Mouse (Mus musculus) heart, embryonic 11.5 days (tissue): ENCODE data around the gene Pla2g5. TPM values are rescaled to one million over a fixed set of nuclear protein-coding genes. Genes with fewer than 3 reads are reported as not detected.
"Not testable (repeated sequence)": the region's sequence is repeated elsewhere in the genome, so short reads cannot be mapped to it uniquely, and the experiment has no call there.

ENCODE experiments used
- ATAC-seq: fragments of 200-750 bp; cut with Nextera tagmentation; replicated peaks from 2 replicates; pipeline ENCODE4 v1.8.0; 2017; ENCODE audit warnings: moderate library complexity; ENCODE audit not compliant: insufficient number of reproducible peaks, low FRiP score, low TSS enrichment
- H3K27ac ChIP-seq: fragments of 300-500 bp; sonication (generic); 2 replicates; pipeline ENCODE4 v1.5.1; 2014; ENCODE audit warnings: mild to moderate bottlenecking, low read depth, low read length
- H3K27me3 ChIP-seq: fragments of 300-500 bp; sonication (generic); 2 replicates; pipeline ENCODE4 v1.6.1; 2014; ENCODE audit warnings: mild to moderate bottlenecking, low read length, mixed read lengths; ENCODE audit not compliant: control insufficient read depth, insufficient read depth
- H3K36me3 ChIP-seq: fragments of 300-500 bp; sonication (generic); 2 replicates; pipeline ENCODE4 v1.6.1; 2014; ENCODE audit warnings: mild to moderate bottlenecking, low read length, moderate library complexity, mixed read lengths; ENCODE audit not compliant: control insufficient read depth, insufficient read depth
- H3K4me1 ChIP-seq: fragments of 300-500 bp; sonication (generic); 2 replicates; pipeline ENCODE4 v1.6.1; 2014; ENCODE audit warnings: low read length; ENCODE audit not compliant: control insufficient read depth, insufficient read depth
- H3K4me2 ChIP-seq: fragments of 300-500 bp; sonication (generic); 2 replicates; pipeline ENCODE4 v1.6.1; 2014; ENCODE audit warnings: mild to moderate bottlenecking, moderate library complexity
- H3K4me3 ChIP-seq: fragments of 300-500 bp; sonication (generic); 2 replicates; pipeline ENCODE4 v1.5.1; 2014; ENCODE audit warnings: low read depth, low read length
- H3K9ac ChIP-seq: fragments of 300-500 bp; sonication (generic); 2 replicates; pipeline ENCODE4 v1.6.1; 2014; ENCODE audit warnings: mild to moderate bottlenecking, low read depth, low read length, moderate library complexity
- H3K9me3 ChIP-seq: fragments of 300-500 bp; sonication (generic); replicated peaks from 2 replicates; pipeline ENCODE4 v1.6.1; 2016; ENCODE audit warnings: low read length; ENCODE audit not compliant: control insufficient read depth
- WGBS: fragments of 180-500 bp; shearing (Covaris S2); extraction: QIAGEN DNeasy Blood & Tissue Kit; methylation state at CpG from one replicate; pipeline ENCODE4 v1.1.7; 2014; ENCODE audit not compliant: insufficient replicate concordance; 5-methylcytosine and 5-hydroxymethylcytosine counted together
- polyA plus RNA-seq: library from polyadenylated mRNA; unstranded; fragments of >200 nt; fragmentation: Nextera tagmentation; extraction: Ambion mirVana; gene quantifications from 2 replicates; pipeline ENCODE4 v1.2.1, GENCODE M21; 2014

Pla2g5 gene
- 1.1 and 1.9 TPM in 2 replicates for polyA plus RNA-seq

DNA sequence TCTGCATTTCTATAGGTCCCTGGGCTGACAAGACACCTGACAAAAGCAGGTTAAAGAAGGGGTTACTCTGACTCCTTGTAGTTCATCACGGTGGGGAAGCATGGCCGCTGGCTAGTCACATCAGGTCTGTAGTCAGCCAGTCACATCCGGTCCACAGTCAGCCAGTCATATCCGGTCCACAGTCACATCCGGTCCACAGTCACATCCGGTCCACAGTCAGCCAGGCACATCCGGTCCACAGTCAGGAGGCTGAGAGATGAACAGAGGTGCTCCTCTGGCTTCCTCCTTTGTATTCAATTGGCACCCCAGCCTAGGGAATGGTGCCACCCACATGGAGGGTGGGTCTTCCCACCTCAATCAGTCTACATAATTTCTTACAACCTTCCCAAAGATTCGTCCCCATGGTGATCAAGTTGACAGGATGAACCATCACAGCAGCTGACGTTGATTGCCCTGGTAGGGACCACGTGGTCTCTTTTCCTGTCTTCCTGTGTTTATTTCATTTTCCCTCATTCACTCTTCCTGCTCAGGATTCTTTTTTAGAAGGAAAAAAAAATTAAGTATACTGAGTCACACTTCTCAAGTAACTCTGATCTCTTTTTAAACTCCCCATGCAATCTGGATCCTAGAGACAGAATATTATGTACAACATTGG is at the start of gene Pla2g5:
Pla2g5 (minus strand) TSS at position 139 of the 655 bp plus-strand sequence.
- ATAC-seq, result no peak

DNA sequence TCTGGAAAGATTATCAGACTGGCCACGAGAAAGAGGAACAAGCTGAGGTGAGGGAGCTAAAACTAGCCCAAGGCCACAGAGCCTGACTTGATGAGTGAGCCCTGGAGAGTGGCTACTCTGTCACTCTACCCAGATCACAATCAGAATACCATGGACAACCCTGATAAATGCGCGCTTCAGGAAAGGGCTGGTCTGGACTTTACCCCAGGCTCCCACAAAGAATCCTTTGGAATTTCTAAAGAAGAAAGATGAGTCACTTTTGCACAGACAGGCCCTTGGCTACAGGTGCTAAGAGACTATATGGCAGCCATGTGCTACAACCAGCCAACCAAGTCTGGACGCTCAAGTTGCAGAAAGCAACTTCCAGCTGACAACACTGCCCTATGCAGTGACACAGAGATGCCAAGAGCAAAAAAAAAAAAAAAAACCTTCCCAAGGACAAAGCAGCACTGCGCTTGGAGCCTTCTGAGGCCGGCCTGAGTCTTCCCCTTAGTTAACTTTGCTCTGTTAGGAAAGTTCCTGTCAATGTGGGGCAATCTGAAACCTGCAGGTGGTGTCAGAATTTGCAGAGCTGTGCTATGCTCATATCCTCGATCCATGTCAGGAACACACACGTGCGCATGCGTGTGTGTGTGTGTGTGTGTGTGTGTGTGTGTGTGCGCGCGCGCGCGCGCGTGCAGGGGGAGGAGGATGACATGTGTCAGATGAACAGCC is 42.5 kb upstream of the Pla2g5 start:
- Histone ChIP-seq H3K27me3 (no peaks in the 10 kb centered on the region), H3K27ac (no peak overlapping the region), H3K9ac (no peak overlapping the region), H3K4me3 (no peak overlapping the region), H3K4me1 (no peaks in the 10 kb centered on the region), H3K4me2 (no peak overlapping the region), H3K36me3 (peaks cover 3% of the 10 kb centered on the region), H3K9me3 (no peaks in the 10 kb centered on the region)
- no peak for ATAC-seq
- 90% methylated on average over 18 of the region's 18 CpGs for WGBS

More for the DNA sequence above, at the start of gene Pla2g5:
- H3K27ac ChIP-seq, result no peak within 1 kb of the TSS
- no peaks in the 10 kb centered on the region for H3K36me3 ChIP-seq
- H3K9ac ChIP-seq, result no peak within 1 kb of the TSS
- no peak within 1 kb of the TSS for H3K4me2 ChIP-seq
- 61% methylated on average over 10 of the region's 10 CpGs for WGBS
- no peaks in the 10 kb centered on the region for H3K9me3 ChIP-seq
- no peak within 1 kb of the TSS for H3K4me3 ChIP-seq
- 0 out of 2 replicates have a peak, but pooled peaks cover 4% of the 10 kb centered on the region for H3K4me1 ChIP-seq
- peaks cover 5% of the 10 kb centered on the region; the same call in 1 of the 2 replicates for H3K27me3 ChIP-seq

GRCm38 (mm10) chr4:138899361-138899760 is 36.1 kb upstream of the Pla2g5 start:
- no peaks in the 10 kb centered on the region for H3K9me3 ChIP-seq
- no peak for ATAC-seq
- no peaks in the 10 kb centered on the region for H3K4me1 ChIP-seq
- no peak overlapping the region for H3K4me3 ChIP-seq
- H3K4me2 ChIP-seq, result no peak overlapping the region
- no peaks in the 10 kb centered on the region for H3K27me3 ChIP-seq
- WGBS, result 73% methylated on average over 7 of the region's 7 CpGs
- no peak overlapping the region for H3K9ac ChIP-seq
- H3K36me3 ChIP-seq, result no peaks in the 10 kb centered on the region; the same call in 1 of the 2 replicates
- H3K27ac ChIP-seq, result no peak overlapping the region

DNA sequence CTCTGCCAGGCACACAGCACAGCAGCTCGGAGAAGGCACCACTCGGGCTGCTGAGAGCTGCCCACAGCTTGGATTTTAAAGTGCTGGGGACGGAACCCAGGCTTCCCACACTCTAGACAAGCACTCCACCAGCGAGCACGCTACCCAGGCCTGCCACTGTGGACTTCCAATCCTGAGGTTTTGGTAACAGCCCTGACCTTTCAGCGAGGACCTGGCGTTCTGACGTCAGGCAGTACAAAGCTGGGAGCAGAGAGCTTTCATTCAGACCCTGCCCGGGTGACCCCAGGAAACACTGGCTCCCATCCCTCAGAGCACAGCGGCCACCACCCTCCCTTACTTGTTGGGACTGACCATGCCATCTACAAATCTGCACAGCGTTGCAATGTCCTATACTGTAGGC is 30.5 kb upstream of the Pla2g5 start:
- not testable (repeated sequence) for H3K27ac ChIP-seq, H3K4me3 ChIP-seq, H3K4me1 ChIP-seq, H3K9me3 ChIP-seq, H3K4me2 ChIP-seq, H3K36me3 ChIP-seq, ATAC-seq, H3K9ac ChIP-seq, H3K27me3 ChIP-seq
- WGBS, result 84% methylated on average over 11 of the region's 11 CpGs

DNA sequence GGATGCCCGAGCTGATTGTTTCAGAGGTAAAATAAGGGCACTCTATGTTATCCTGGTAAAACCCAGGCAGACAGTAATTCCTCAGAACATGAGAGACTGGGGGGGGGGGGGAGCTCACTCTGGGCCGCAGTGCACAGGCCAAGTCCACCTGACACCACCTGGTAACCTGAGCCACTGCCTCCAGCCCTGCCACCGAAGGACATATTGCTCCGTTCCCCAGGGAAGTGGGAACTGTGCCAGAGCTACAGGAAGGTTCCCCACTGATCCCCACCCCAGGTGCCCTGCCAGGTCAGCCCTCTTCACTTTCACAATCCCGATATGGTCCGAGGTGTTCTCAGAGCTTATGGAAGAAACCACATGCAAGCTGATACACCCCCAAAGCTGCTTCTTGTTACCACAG is 29.4 kb upstream of the Pla2g5 start:
- WGBS, result 73% methylated on average over 6 of the region's 6 CpGs
- Histone ChIP-seq H3K9me3 (no peaks in the 10 kb centered on the region), H3K4me3 (no peak overlapping the region), H3K4me2 (no peak overlapping the region), H3K9ac (no peak overlapping the region), H3K27me3 (no peaks in the 10 kb centered on the region), H3K36me3 (no peaks in the 10 kb centered on the region; the same call in 1 of the 2 replicates), H3K4me1 (no peaks in the 10 kb centered on the region), H3K27ac (no peak overlapping the region)
- ATAC-seq, result no peak

DNA sequence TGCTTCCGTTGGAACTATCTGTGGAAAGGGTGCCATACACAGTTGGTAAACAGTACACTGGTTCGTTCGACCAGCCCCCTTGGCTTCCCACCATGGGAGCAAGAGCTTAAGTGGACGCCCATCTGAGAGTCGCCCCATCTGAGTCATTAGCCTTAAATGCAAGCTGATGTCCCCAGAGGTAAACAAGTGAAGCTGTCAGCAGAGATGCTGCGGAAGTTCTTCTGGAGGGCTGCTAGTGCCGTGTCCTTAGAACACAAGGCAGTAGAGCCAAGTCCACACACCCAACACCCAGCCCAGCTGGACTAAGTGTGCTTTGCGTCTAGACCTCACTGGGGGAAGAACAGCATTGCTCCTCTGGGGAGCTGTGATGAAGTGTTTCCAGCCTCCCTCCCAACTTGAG is 26.4 kb upstream of the Pla2g5 start:
- no peak overlapping the region for H3K4me3 ChIP-seq
- H3K9me3 ChIP-seq, result no peaks in the 10 kb centered on the region
- no peak overlapping the region for H3K9ac ChIP-seq
- no peak overlapping the region for H3K27ac ChIP-seq
- H3K36me3 ChIP-seq, result no peaks in the 10 kb centered on the region
- no peak for ATAC-seq
- no peak overlapping the region for H3K4me2 ChIP-seq
- H3K4me1 ChIP-seq, result no peaks in the 10 kb centered on the region
- H3K27me3 ChIP-seq, result no peaks in the 10 kb centered on the region
- 75% methylated on average over 8 of the region's 8 CpGs for WGBS

- no peak overlapping the region for H3K4me2 ChIP-seq
- no peak for ATAC-seq
- no peak overlapping the region for H3K27ac ChIP-seq
- H3K4me1 ChIP-seq, result no peaks in the 10 kb centered on the region
- no peak overlapping the region for H3K9ac ChIP-seq
- H3K27me3 ChIP-seq, result no peaks in the 10 kb centered on the region
- H3K36me3 ChIP-seq, result no peaks in the 10 kb centered on the region
- WGBS, result 70% methylated on average over 7 of the region's 7 CpGs
- no peaks in the 10 kb centered on the region for H3K9me3 ChIP-seq
- no peak overlapping the region for H3K4me3 ChIP-seq
Observed at GRCm38 (mm10) chr4:138889165-138889564, 25.9 kb upstream of the Pla2g5 start.

- Histone ChIP-seq H3K9ac (no peak overlapping the region), H3K4me2 (no peak overlapping the region), H3K36me3 (no peaks in the 10 kb centered on the region), H3K27me3 (peaks cover 9% of the 10 kb centered on the region), H3K9me3 (no peaks in the 10 kb centered on the region), H3K4me3 (no peak overlapping the region), H3K27ac (no peak overlapping the region), H3K4me1 (0 out of 2 replicates have a peak, but pooled peaks cover 2% of the 10 kb centered on the region)
- WGBS, result 21% methylated on average over 6 of the region's 6 CpGs
- ATAC-seq, result no peak
Observed at GRCm38 (mm10) chr4:138884261-138884660, 21.0 kb upstream of the Pla2g5 start.
